Mouse (Mus musculus) kidney, postnatal 25 days (tissue): ENCODE results near the gene 9330182L06Rik.

ENCODE experiments used
- DNase-seq, 2 experiments: peaks; one replicate each; pipeline ENCODE4 v3.0.0; 2021; ENCODE audit warnings: mixed read lengths in 2 of 2

Gene 9330182L06Rik

GRCm38 (mm10) chr5:9265586-9266279 lies at the start of gene 9330182L06Rik:
Gene 9330182L06Rik, plus strand, starts transcription at chr5:9266118.
- peak; percentile 29 to 49 for DNase-seq

- no peak for DNase-seq
These were observed 38.4 kb upstream of the 9330182L06Rik start for GRCm38 (mm10) chr5:9227456-9228008.

- no peak for DNase-seq
These were observed 1.6 kb upstream of the 9330182L06Rik start for GRCm38 (mm10) chr5:9264361-9264760.

GRCm38 (mm10) chr5:9266280-9266923 lies 484 bp downstream of the 9330182L06Rik start:
- DNase-seq, result peak in 1 of 2 experiments; percentile 33

GRCm38 (mm10) chr5:9269666-9270065 lies 3.7 kb downstream of the 9330182L06Rik start:
- DNase-seq, result no peak

- DNase-seq, result no peak
These were observed 7.1 kb downstream of the 9330182L06Rik start for GRCm38 (mm10) chr5:9272976-9273375.

- no peak for DNase-seq
These were observed 30.0 kb downstream of the 9330182L06Rik start for GRCm38 (mm10) chr5:9295777-9296549.

- DNase-seq, result no peak
These were observed 30.6 kb downstream of the 9330182L06Rik start for GRCm38 (mm10) chr5:9296550-9296928.

GRCm38 (mm10) chr5:9326863-9327262 lies 60.9 kb downstream of the 9330182L06Rik start:
- DNase-seq, result no peak

GRCm38 (mm10) chr5:9327528-9327927 lies 61.6 kb downstream of the 9330182L06Rik start:
- DNase-seq, result no peak

GRCm38 (mm10) chr5:9338756-9339510 lies 73.0 kb downstream of the 9330182L06Rik start:
- no peak for DNase-seq

GRCm38 (mm10) chr5:9339511-9340173 lies 73.7 kb downstream of the 9330182L06Rik start:
- no peak for DNase-seq

- no peak for DNase-seq
These were observed 78.7 kb downstream of the 9330182L06Rik start for GRCm38 (mm10) chr5:9344581-9344980.

GRCm38 (mm10) chr5:9345038-9345617 lies 79.2 kb downstream of the 9330182L06Rik start:
- no peak for DNase-seq

- no peak for DNase-seq
These were observed 79.7 kb downstream of the 9330182L06Rik start for GRCm38 (mm10) chr5:9345625-9346024.

GRCm38 (mm10) chr5:9346510-9346909 lies 80.6 kb downstream of the 9330182L06Rik start:
- no peak for DNase-seq

- DNase-seq, result no peak
These were observed 86.2 kb downstream of the 9330182L06Rik start for GRCm38 (mm10) chr5:9352163-9352562.

GRCm38 (mm10) chr5:9352646-9353045 lies 86.7 kb downstream of the 9330182L06Rik start:
- no peak for DNase-seq

GRCm38 (mm10) chr5:9354257-9354656 lies 88.3 kb downstream of the 9330182L06Rik start:
- no peak for DNase-seq

- no peak for DNase-seq
These were observed 92.2 kb downstream of the 9330182L06Rik start for GRCm38 (mm10) chr5:9358076-9358475.

- DNase-seq, result no peak
These were observed 96.2 kb downstream of the 9330182L06Rik start for GRCm38 (mm10) chr5:9361982-9362661.
